Mouse (Mus musculus) CH12.LX (cell line): Measurements from ENCODE around the gene Maip1. TPM values are rescaled to one million over a fixed set of nuclear protein-coding genes. Genes with fewer than 3 reads are reported as not detected.

ENCODE experiments used
- DNase-seq: peaks from one replicate; pipeline ENCODE4 v3.0.0-alpha.2; 2013; ENCODE audit errors: extremely low read depth
- H3K27ac ChIP-seq: 2 replicates; pipeline ENCODE4 v1.5.1; 2012; ENCODE audit warnings: low read depth, mild to moderate bottlenecking, control low read depth, moderate library complexity; ENCODE audit not compliant: insufficient read depth
- H3K27me3 ChIP-seq: replicated peaks from 2 replicates; pipeline ENCODE3; 2012; ENCODE audit warnings: inconsistent platforms
- H3K36me3 ChIP-seq, 2 experiments: replicated peaks in 1 of 2; 2 replicates each; pipeline versions ENCODE3 to v1.6.1; 2012; ENCODE audit warnings: inconsistent platforms in 1 of 2, low read length in 1 of 2, mild to moderate bottlenecking in 1 of 2, mixed read lengths in 1 of 2, moderate library complexity in 1 of 2; ENCODE audit not compliant: control insufficient read depth in 1 of 2, insufficient read depth in 1 of 2
- H3K4me1 ChIP-seq, 2 experiments: 2 replicates each; pipeline ENCODE4 v1.6.1; 2012; ENCODE audit warnings: inconsistent platforms in 1 of 2, moderate library complexity in 1 of 2; ENCODE audit not compliant: insufficient read depth in 2 of 2, control insufficient read depth in 1 of 2
- H3K4me2 ChIP-seq: 2 replicates; pipeline ENCODE4 v1.6.1; 2012; ENCODE audit warnings: low read depth, mild to moderate bottlenecking, control low read depth; ENCODE audit not compliant: poor library complexity, insufficient read depth, severe bottlenecking
- H3K4me3 ChIP-seq, 3 experiments: fragments of 150-350 bp in 1 of 3; sonication (generic) in 1 of 3; replicated peaks in 1 of 3; 2 replicates each; pipeline versions ENCODE3 to v1.5.1; 2011 to 2012; ENCODE audit warnings: low read depth in 2 of 3, low read length in 2 of 3, mild to moderate bottlenecking in 2 of 3, moderate library complexity in 2 of 3, control low read depth in 1 of 3, improper control_type of control experiment in 1 of 3, inconsistent platforms in 1 of 3, mixed read lengths in 1 of 3; ENCODE audit not compliant: poor library complexity in 1 of 3
- H3K79me2 ChIP-seq: replicated peaks from 2 replicates; pipeline ENCODE4 v1.6.1; 2012; ENCODE audit warnings: mild to moderate bottlenecking, moderate library complexity; ENCODE audit not compliant: control insufficient read depth, poor library complexity, insufficient read depth, severe bottlenecking; ENCODE audit errors: extremely low read depth
- H3K9ac ChIP-seq: 2 replicates; pipeline ENCODE4 v1.6.1; 2012; ENCODE audit warnings: low read depth, mild to moderate bottlenecking, control low read depth, moderate library complexity; ENCODE audit not compliant: insufficient read depth
- H3K9me3 ChIP-seq: replicated peaks from 2 replicates; pipeline ENCODE3; 2012; ENCODE audit warnings: low read length, inconsistent platforms, mixed read lengths
- BHLHE40 ChIP-seq: IDR thresholded peaks from 2 replicates; pipeline ENCODE4 v1.6.1; 2011; ENCODE audit warnings: mild to moderate bottlenecking, low read depth, low read length, improper control_type of control experiment
- CHD1 ChIP-seq: IDR thresholded peaks from 2 replicates; pipeline ENCODE4 v1.6.1; 2012; ENCODE audit warnings: low read depth, low read length, improper control_type of control experiment, inconsistent platforms
- CHD2 ChIP-seq: IDR thresholded peaks from 2 replicates; pipeline ENCODE4 v1.6.1; 2011; ENCODE audit warnings: low read length, improper control_type of control experiment
- CTCF ChIP-seq, 2 experiments: IDR thresholded peaks in 1 of 2; conservative IDR thresholded peaks in 1 of 2; 2 replicates each; pipeline ENCODE4 v1.5.1; 2011 to 2012; ENCODE audit warnings: low read depth in 2 of 2, low read length in 2 of 2, improper control_type of control experiment in 1 of 2, inconsistent platforms in 1 of 2, mild to moderate bottlenecking in 1 of 2, moderate library complexity in 1 of 2
- E2F4 ChIP-seq: IDR thresholded peaks from 2 replicates; pipeline ENCODE4 v1.6.1; 2011; ENCODE audit warnings: low read depth, low read length, improper control_type of control experiment; ENCODE audit not compliant: insufficient replicate concordance
- EP300 ChIP-seq: IDR thresholded peaks from 2 replicates; pipeline ENCODE4 v1.6.1; 2011; ENCODE audit warnings: low read length, improper control_type of control experiment
- ETS1 ChIP-seq: conservative IDR thresholded peaks from 2 replicates; pipeline ENCODE4 v1.6.1; 2012; ENCODE audit warnings: low read depth, mild to moderate bottlenecking, inconsistent platforms, low read length, improper control_type of control experiment, moderate library complexity
- GABPA ChIP-seq: IDR thresholded peaks from 2 replicates; pipeline ENCODE4 v1.6.1; 2012; ENCODE audit warnings: low read depth, low read length, improper control_type of control experiment, inconsistent platforms; ENCODE audit not compliant: insufficient replicate concordance
- HCFC1 ChIP-seq: IDR thresholded peaks from 2 replicates; pipeline ENCODE4 v1.6.1; 2012; ENCODE audit warnings: low read depth, mild to moderate bottlenecking, inconsistent platforms, low read length, improper control_type of control experiment
- JUN ChIP-seq: IDR thresholded peaks from 2 replicates; pipeline ENCODE4 v1.6.1; 2011; ENCODE audit warnings: low read depth, mild to moderate bottlenecking, low read length, improper control_type of control experiment, moderate library complexity; ENCODE audit not compliant: insufficient read depth
- JUND ChIP-seq: conservative IDR thresholded peaks from 2 replicates; pipeline ENCODE4 v1.6.1; 2011; ENCODE audit warnings: low read depth, low read length, improper control_type of control experiment
- KAT2A ChIP-seq: IDR thresholded peaks from 2 replicates; pipeline ENCODE4 v1.6.1; 2012; ENCODE audit warnings: low read length, improper control_type of control experiment, inconsistent platforms; ENCODE audit not compliant: insufficient replicate concordance
- MAFK ChIP-seq: IDR thresholded peaks from 2 replicates; pipeline ENCODE4 v1.6.1; 2011; ENCODE audit warnings: low read length, improper control_type of control experiment; ENCODE audit not compliant: insufficient replicate concordance
- MAZ ChIP-seq: IDR thresholded peaks from 2 replicates; pipeline ENCODE4 v1.6.1; 2012; ENCODE audit warnings: low read depth, mild to moderate bottlenecking, inconsistent platforms, low read length, improper control_type of control experiment, moderate library complexity
- MEF2A ChIP-seq: IDR thresholded peaks from 2 replicates; pipeline ENCODE4 v1.6.1; 2014; ENCODE audit warnings: low read depth, mild to moderate bottlenecking, inconsistent platforms, low read length, improper control_type of control experiment, borderline replicate concordance
- MXI1 ChIP-seq: IDR thresholded peaks from 2 replicates; pipeline ENCODE4 v1.6.1; 2011; ENCODE audit warnings: mild to moderate bottlenecking, low read depth, low read length, improper control_type of control experiment
- NELFE ChIP-seq: IDR thresholded peaks from 2 replicates; pipeline ENCODE4 v1.6.1; 2011; ENCODE audit warnings: low read depth, low read length, improper control_type of control experiment
- NRF1 ChIP-seq: IDR thresholded peaks from 2 replicates; pipeline ENCODE4 v1.6.1; 2014; ENCODE audit warnings: low read depth, mild to moderate bottlenecking, inconsistent platforms, low read length, improper control_type of control experiment, moderate library complexity
- PAX5 ChIP-seq: IDR thresholded peaks from 2 replicates; pipeline ENCODE4 v1.6.1; 2012; ENCODE audit warnings: low read length, inconsistent platforms, mixed read lengths
- POLR2AphosphoS2 ChIP-seq: IDR thresholded peaks from 2 replicates; pipeline ENCODE4 v1.6.1; 2011; ENCODE audit warnings: low read depth, low read length, improper control_type of control experiment
- RAD21 ChIP-seq: IDR thresholded peaks from 2 replicates; pipeline ENCODE4 v1.6.1; 2011; ENCODE audit warnings: low read depth, mild to moderate bottlenecking, low read length, improper control_type of control experiment, moderate library complexity
- RCOR1 ChIP-seq: conservative IDR thresholded peaks from 2 replicates; pipeline ENCODE4 v1.6.1; 2012; ENCODE audit warnings: low read depth, mild to moderate bottlenecking, inconsistent platforms, low read length, improper control_type of control experiment
- SIN3A ChIP-seq: IDR thresholded peaks from 2 replicates; pipeline ENCODE4 v1.6.1; 2012; ENCODE audit warnings: low read length, improper control_type of control experiment, inconsistent platforms
- SMC3 ChIP-seq: IDR thresholded peaks from 2 replicates; pipeline ENCODE4 v1.6.1; 2011; ENCODE audit warnings: low read depth, low read length, improper control_type of control experiment
- TBP ChIP-seq: conservative IDR thresholded peaks from 2 replicates; pipeline ENCODE4 v1.6.1; 2011; ENCODE audit warnings: low read depth, low read length, improper control_type of control experiment
- TCF12 ChIP-seq: IDR thresholded peaks from 2 replicates; pipeline ENCODE4 v1.6.1; 2014; ENCODE audit warnings: low read depth, mild to moderate bottlenecking, inconsistent platforms, low read length, improper control_type of control experiment
- UBTF ChIP-seq: IDR thresholded peaks from 2 replicates; pipeline ENCODE4 v1.6.1; 2012; ENCODE audit warnings: low read depth, mild to moderate bottlenecking, inconsistent platforms, low read length, improper control_type of control experiment, moderate library complexity
- USF1 ChIP-seq: IDR thresholded peaks from 2 replicates; pipeline ENCODE4 v1.6.1; 2014; ENCODE audit warnings: low read depth, mild to moderate bottlenecking, inconsistent platforms, low read length, improper control_type of control experiment
- USF2 ChIP-seq: conservative IDR thresholded peaks from 2 replicates; pipeline ENCODE4 v1.6.1; 2011; ENCODE audit warnings: low read depth, low read length, improper control_type of control experiment
- ZC3H11A ChIP-seq: IDR thresholded peaks from 2 replicates; pipeline ENCODE4 v1.6.1; 2012; ENCODE audit warnings: low read depth, mild to moderate bottlenecking, inconsistent platforms, low read length, improper control_type of control experiment
- dilution Hi-C: fragments of 300-500 bp; cut with MboI; formaldehyde crosslinking; loops from 2 replicates; pipeline ENCODE4 v1.14.3; 2020; ENCODE audit warnings: low sequenced_read_pairs; ENCODE audit not compliant: extremely low pct_unique_long_range_greater_than_20kb, extremely low pct_ligation_motif_present
- in situ Hi-C: fragments of 300-500 bp; cut with MboI; formaldehyde crosslinking; loops from 3 replicates; pipeline ENCODE4 v1.14.3; 2019; ENCODE audit warnings: low sequenced_read_pairs, low pct_ligation_motif_present, low pct_unique_long_range_greater_than_20kb, mixed read lengths
- polyA plus RNA-seq: library from polyadenylated mRNA; unstranded; fragments of >175 nt; gene quantifications from 2 replicates; pipeline ENCODE4 v1.2.1, GENCODE M21; 2012; ENCODE audit warnings: low read depth; ENCODE audit not compliant: insufficient read length
- total RNA-seq, 2 experiments: library from RNA; depleted of rRNA; stranded (reverse); fragments of 300-350 nt in 1 of 2; fragments of >200 nt in 1 of 2; gene quantifications; 2 replicates each; pipeline ENCODE4 v1.2.3; 2012 to 2014

The Maip1 gene
- total and polyA plus RNA-seq, 3 experiments: 7.0 to 15.5 (median 13.9) TPM

DNA sequence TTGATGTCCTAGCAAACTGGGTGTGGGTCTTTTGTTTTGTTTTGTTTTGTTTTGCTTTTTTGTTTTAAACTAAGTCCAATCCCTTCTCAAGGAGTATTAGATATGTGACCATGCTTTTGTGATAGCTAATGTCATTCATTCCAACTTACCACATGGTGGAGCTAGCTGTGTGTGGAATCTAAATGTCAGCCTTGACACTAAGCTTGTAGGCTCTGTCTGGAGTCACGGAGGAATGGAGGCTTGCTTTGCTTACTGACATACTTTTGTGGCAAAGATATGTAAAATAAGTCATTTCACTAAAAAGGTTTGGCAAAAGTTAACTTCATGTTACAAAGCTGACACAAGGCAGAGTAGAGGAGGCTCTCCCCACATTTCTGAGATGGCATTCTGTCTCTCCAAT is 17.6 kb downstream of the Maip1 start (continued):
- TF ChIP-seq NELFE: no peak
- no peak for TF ChIP-seq POLR2AphosphoS2
- TF ChIP-seq TBP: no peak
- TF ChIP-seq ZC3H11A: no peak
- no peak for TF ChIP-seq SIN3A
- no peak for TF ChIP-seq MAFK
- TF ChIP-seq RCOR1: no peak

DNA sequence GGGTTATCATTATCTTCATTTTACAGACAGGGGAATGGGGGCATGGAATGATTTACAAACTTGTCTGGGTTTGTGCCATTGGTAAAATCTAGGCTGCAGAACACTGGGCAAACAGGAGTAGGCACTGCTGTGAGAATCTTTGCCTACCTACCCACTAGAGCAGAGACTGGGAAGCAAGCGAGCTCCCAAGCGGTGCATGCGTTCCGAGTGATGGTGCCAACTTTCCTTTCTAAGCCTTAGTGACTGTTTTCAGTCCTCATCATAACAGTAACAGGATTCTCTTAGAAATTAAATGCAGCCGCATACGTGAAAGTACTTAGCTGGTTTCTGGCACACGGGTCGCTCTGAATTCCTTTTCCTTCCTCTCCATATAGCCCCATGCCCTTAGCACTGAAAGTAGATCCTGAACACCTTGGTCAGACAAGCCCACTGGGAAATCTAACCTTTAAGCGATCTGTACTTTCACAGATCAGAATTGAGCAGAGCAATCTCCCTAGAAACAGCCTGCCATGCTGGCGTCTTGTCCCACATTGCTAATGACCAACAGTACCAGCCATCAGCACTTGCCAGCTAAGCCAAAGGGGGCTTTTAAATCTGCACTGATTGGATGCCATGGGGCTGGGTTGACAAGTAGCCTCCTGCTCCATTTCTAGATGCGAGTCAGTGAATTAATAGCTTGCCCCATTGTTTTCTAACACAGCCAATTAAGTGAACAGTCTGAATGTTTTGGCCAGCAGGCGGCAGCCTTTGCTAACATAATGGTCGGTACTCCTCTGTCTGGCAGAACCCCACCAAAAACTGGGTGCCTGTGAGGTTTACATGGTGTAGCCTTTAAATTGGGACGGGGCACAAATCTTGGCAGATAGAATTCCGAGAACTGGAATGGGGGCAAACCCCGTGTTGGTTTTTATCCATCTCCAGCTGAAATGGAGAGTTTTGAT is 22.5 kb downstream of the Maip1 start:
- Histone ChIP-seq H3K27ac (no peak overlapping the region), H3K79me2 (no peaks in the 10 kb centered on the region), H3K36me3 (no peaks in the 10 kb centered on the region), H3K4me2 (peak overlapping the region; percentile 55), H3K27me3 (no peaks in the 10 kb centered on the region), H3K4me3 (no peak overlapping the region), H3K9ac (no peak overlapping the region), H3K9me3 (no peaks in the 10 kb centered on the region), H3K4me1 (peaks cover 0 to 8% of the 10 kb centered on the region in 2 experiments; a peak in 1 of 4 replicates)
- in situ Hi-C loops: loop anchor here (10.0 kb wide), 1 partner anchor 516 kb away; no protein-coding TSS in a partner anchor
- DNase-seq: peak; percentile 65
- TF ChIP-seq EP300 (no peak), POLR2AphosphoS2 (no peak), ZC3H11A (peak; percentile 87), TCF12 (no peak), JUND (no peak), JUN (no peak), CTCF (conservative IDR thresholded peaks at IDR 0.05 in 1 of 2, IDR thresholded peaks at IDR 0.05 in 1 of 2; ENCODE audit: low read depth in 2 of 2, low read length in 2 of 2) (peak; percentile 76 to 93), CHD1 (no peak), RCOR1 (no peak), ETS1 (no peak), UBTF (no peak), CHD2 (no peak), USF1 (no peak), MXI1 (no peak), KAT2A (no peak), MEF2A (no peak), E2F4 (no peak), SMC3 (peak; percentile 95), MAZ (no peak), BHLHE40 (no peak), RAD21 (peak; percentile 98), GABPA (no peak), PAX5 (no peak), HCFC1 (no peak), NELFE (no peak), USF2 (no peak), NRF1 (no peak)
- dilution Hi-C loops: no loop called here
